Mouse (Mus musculus): ENCODE results near the gene Itk. TPM values are rescaled to one million over a fixed set of nuclear protein-coding genes. Genes with fewer than 3 reads are reported as not detected.

The Itk gene
- polyA plus RNA-seq, 1 experiment from 2014 or later = 0.22 TPM

GRCm38 (mm10) chr11:46396860-46397179, 7.5 kb upstream of the Itk start:
- H3K4me2 ChIP-seq (replicated peaks; ENCODE audit: low read depth, low read length) = no peak overlapping the region
- no peak overlapping the region for H3K4me3 ChIP-seq (ENCODE audit: low read depth, low read length)
- H3K9me3 ChIP-seq (ENCODE audit: control insufficient read depth, low read depth, low read length) = no peaks in the 10 kb centered on the region
- H3K9ac ChIP-seq (replicated peaks; ENCODE audit: low read depth, low read length) = no peak overlapping the region
- H3K4me1 ChIP-seq (ENCODE audit: control insufficient read depth, insufficient read depth, low read length) = no peaks in the 10 kb centered on the region
- no peak overlapping the region for H3K27ac ChIP-seq (ENCODE audit: low read length)
- no peak for ATAC-seq (ENCODE audit: insufficient number of reproducible peaks, insufficient read depth, low FRiP score, low read depth)
- no peaks in the 10 kb centered on the region for H3K27me3 ChIP-seq (ENCODE audit: control insufficient read depth, insufficient read depth, low read length)
- 75% methylated on average over 4 of the region's 4 CpGs for WGBS
- no peaks in the 10 kb centered on the region for H3K36me3 ChIP-seq (ENCODE audit: control insufficient read depth, insufficient read depth, low read length)

DNA sequence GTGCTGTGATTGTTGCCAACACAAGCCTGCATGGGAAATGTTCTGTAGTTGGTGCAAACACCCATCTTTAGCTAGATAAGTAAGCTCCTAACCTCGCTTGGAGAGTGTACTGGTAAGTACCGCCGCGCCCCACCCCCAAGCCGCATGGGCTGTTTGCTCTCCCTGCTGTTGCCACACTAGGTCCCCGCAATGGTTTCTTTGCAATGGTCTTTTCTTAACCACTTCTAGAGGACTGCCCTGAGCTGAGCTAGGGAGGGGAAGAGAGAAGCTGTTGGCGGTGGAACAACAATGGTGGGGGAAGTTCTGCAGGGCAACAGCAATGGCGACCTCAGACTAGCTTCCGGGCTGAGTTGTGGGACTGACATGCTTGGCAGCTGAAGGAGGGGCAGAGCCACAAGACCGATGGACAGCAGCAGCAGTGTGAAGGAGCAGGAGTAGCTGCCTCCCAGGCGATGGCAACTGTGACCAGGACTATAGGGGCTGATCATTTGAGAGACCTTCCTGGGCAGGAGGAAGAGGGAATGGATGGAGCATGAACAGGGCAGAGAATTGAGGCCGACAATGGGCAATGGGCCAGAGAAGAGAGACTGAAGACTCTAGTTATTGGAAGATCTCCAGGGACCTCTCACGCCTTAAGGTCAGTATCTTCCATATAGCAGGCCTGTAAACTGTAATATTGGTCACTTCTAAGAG, 7.0 kb upstream of the Itk start, which contains the start of gene Fam71b:
Gene Fam71b (plus strand): TSS at position 393 of the 693 bp plus-strand sequence.
- ATAC-seq (ENCODE audit: insufficient number of reproducible peaks, insufficient read depth, low FRiP score, low read depth) = no peak
- no peak within 1 kb of the TSS for H3K4me2 ChIP-seq (replicated peaks; ENCODE audit: low read depth, low read length)
- H3K4me1 ChIP-seq (ENCODE audit: control insufficient read depth, insufficient read depth, low read length) = no peaks in the 10 kb centered on the region
- no peak within 1 kb of the TSS for H3K4me3 ChIP-seq (ENCODE audit: low read depth, low read length)
- no peaks in the 10 kb centered on the region for H3K27me3 ChIP-seq (ENCODE audit: control insufficient read depth, insufficient read depth, low read length)
- 73% methylated on average over 13 of the region's 13 CpGs for WGBS
- H3K9me3 ChIP-seq (ENCODE audit: control insufficient read depth, low read depth, low read length) = no peaks in the 10 kb centered on the region
- no peaks in the 10 kb centered on the region for H3K36me3 ChIP-seq (ENCODE audit: control insufficient read depth, insufficient read depth, low read length)
- no peak within 1 kb of the TSS for H3K9ac ChIP-seq (replicated peaks; ENCODE audit: low read depth, low read length)
- no peak within 1 kb of the TSS for H3K27ac ChIP-seq (ENCODE audit: low read length)

DNA sequence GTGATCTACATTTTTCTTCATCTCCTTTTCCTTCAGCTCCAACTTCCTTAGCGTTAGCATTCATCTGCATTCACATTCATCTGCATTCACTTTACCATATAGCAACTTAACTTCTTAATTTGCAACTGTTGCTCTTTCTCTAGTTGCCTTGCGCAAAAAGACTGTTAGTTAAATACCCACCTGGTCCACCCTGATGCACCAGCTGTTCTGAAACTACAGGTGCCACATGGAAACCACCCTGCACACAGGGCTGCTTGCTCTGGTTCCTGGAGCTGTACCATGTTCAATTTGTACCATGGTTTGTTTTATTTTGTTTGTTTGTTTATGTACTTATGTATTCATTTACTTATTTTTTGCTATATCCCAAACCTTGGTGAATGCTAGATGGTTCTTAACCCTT, 6.4 kb upstream of the Itk start:
- no peaks in the 10 kb centered on the region for H3K4me1 ChIP-seq (ENCODE audit: control insufficient read depth, insufficient read depth, low read length)
- H3K9me3 ChIP-seq (ENCODE audit: control insufficient read depth, low read depth, low read length) = no peaks in the 10 kb centered on the region
- H3K9ac ChIP-seq (replicated peaks; ENCODE audit: low read depth, low read length) = no peak overlapping the region
- H3K4me2 ChIP-seq (replicated peaks; ENCODE audit: low read depth, low read length) = no peak overlapping the region
- no peaks in the 10 kb centered on the region for H3K36me3 ChIP-seq (ENCODE audit: control insufficient read depth, insufficient read depth, low read length)
- H3K4me3 ChIP-seq (ENCODE audit: low read depth, low read length) = no peak overlapping the region
- H3K27ac ChIP-seq (ENCODE audit: low read length) = no peak overlapping the region
- WGBS = 96% methylated on average over 2 of the region's 2 CpGs
- no peak for ATAC-seq (ENCODE audit: insufficient number of reproducible peaks, insufficient read depth, low FRiP score, low read depth)
- no peaks in the 10 kb centered on the region for H3K27me3 ChIP-seq (ENCODE audit: control insufficient read depth, insufficient read depth, low read length)

DNA sequence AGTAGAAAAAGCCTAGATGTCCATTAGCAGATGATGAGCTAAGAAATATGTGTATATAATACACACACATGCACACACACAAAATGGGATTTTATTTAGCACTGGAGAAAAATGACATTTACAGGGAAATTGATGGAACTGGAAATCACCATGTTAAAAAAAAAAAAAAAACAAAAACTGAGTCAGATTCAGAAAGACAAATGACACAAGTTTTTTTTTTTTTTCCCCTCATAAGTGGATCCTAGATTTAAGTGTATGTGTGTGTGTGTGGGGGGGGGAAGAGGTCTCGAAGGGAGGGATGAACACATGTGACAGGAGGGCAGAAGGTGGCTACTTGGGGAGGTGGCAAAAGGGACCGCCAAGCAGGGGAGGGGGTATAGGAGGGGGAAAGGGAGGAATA, 5.8 kb upstream of the Itk start:
- ATAC-seq (ENCODE audit: insufficient number of reproducible peaks, insufficient read depth, low FRiP score, low read depth) = no peak
- H3K27ac ChIP-seq (ENCODE audit: low read length) = no peak overlapping the region
- no peaks in the 10 kb centered on the region for H3K9me3 ChIP-seq (ENCODE audit: control insufficient read depth, low read depth, low read length)
- no peaks in the 10 kb centered on the region for H3K4me1 ChIP-seq (ENCODE audit: control insufficient read depth, insufficient read depth, low read length)
- 71% methylated on average over 2 of the region's 2 CpGs for WGBS
- H3K4me2 ChIP-seq (replicated peaks; ENCODE audit: low read depth, low read length) = no peak overlapping the region
- no peaks in the 10 kb centered on the region for H3K36me3 ChIP-seq (ENCODE audit: control insufficient read depth, insufficient read depth, low read length)
- H3K27me3 ChIP-seq (ENCODE audit: control insufficient read depth, insufficient read depth, low read length) = no peaks in the 10 kb centered on the region
- H3K9ac ChIP-seq (replicated peaks; ENCODE audit: low read depth, low read length) = no peak overlapping the region
- no peak overlapping the region for H3K4me3 ChIP-seq (ENCODE audit: low read depth, low read length)

DNA sequence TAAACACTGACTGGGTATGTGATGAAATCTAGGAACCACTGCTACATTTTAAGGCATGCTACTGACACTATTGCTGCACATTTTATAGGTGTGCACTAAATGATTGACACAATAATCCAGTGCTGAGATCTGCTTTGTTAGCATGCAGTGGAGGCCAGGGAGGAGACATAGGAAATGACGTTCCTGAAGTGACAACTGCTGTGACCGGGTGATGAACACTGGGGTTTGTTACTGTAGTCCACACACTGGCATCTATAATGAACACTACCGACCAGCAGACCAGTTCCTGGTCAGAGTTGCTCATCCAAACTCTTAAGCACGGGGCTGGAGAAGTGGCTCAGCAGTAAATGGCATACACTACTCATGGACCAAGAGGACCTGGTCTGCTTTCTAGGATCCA, 4.1 kb upstream of the Itk start:
- 81% methylated on average over 4 of the region's 4 CpGs for WGBS
- Histone ChIP-seq H3K36me3 (ENCODE audit: control insufficient read depth, insufficient read depth, low read length) (no peaks in the 10 kb centered on the region), H3K27ac (ENCODE audit: low read length) (no peak overlapping the region), H3K9me3 (ENCODE audit: control insufficient read depth, low read depth, low read length) (no peaks in the 10 kb centered on the region), H3K9ac (replicated peaks; ENCODE audit: low read depth, low read length) (no peak overlapping the region), H3K27me3 (ENCODE audit: control insufficient read depth, insufficient read depth, low read length) (no peaks in the 10 kb centered on the region), H3K4me1 (ENCODE audit: control insufficient read depth, insufficient read depth, low read length) (no peaks in the 10 kb centered on the region), H3K4me3 (ENCODE audit: low read depth, low read length) (no peak overlapping the region), H3K4me2 (replicated peaks; ENCODE audit: low read depth, low read length) (no peak overlapping the region)
- ATAC-seq (ENCODE audit: insufficient number of reproducible peaks, insufficient read depth, low FRiP score, low read depth) = no peak

DNA sequence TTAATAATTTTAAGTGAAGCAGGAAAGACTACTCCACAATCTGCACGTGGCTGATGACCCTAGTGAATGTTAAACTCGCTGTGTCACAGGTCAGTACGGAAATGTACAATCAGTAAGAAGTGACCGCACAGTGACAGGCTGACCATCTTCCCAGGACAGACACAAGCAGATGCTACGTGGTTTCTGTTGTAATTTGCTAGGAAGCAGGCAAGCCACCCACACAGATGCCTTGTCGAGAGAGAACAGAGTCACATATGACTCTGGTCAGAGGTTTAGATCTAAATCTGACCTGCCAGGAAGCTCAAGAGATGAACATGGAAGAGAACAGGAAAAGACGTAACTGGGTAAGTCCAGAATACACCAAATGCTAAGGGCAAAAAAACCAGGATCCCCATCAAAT, 3.6 kb upstream of the Itk start:
- H3K9ac ChIP-seq (replicated peaks; ENCODE audit: low read depth, low read length) = no peak overlapping the region
- no peaks in the 10 kb centered on the region for H3K27me3 ChIP-seq (ENCODE audit: control insufficient read depth, insufficient read depth, low read length)
- H3K27ac ChIP-seq (ENCODE audit: low read length) = no peak overlapping the region
- H3K4me1 ChIP-seq (ENCODE audit: control insufficient read depth, insufficient read depth, low read length) = no peaks in the 10 kb centered on the region
- no peak for ATAC-seq (ENCODE audit: insufficient number of reproducible peaks, insufficient read depth, low FRiP score, low read depth)
- H3K4me2 ChIP-seq (replicated peaks; ENCODE audit: low read depth, low read length) = no peak overlapping the region
- no peaks in the 10 kb centered on the region for H3K36me3 ChIP-seq (ENCODE audit: control insufficient read depth, insufficient read depth, low read length)
- no peaks in the 10 kb centered on the region for H3K9me3 ChIP-seq (ENCODE audit: control insufficient read depth, low read depth, low read length)
- 80% methylated on average over 7 of the region's 7 CpGs for WGBS
- H3K4me3 ChIP-seq (ENCODE audit: low read depth, low read length) = no peak overlapping the region

DNA sequence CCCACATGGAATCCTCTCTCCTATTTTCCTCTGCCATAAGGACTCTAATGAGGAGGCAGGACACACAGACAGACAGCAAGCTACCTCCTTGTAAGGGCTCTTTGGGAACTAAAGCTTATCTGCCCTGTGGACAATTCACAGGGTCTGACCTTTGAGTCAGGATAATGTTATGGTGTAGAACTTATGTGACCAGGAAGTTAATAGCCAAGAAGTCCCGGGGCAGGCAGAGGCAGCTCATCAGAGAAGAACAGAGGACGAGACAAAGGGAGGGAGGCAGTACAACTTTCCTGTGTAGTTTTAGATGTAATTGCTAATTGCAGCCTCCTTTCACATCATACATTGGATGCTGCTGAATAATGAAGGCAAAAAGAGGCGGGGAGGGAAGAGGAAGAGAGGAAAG, 1.3 kb upstream of the Itk start:
- Histone ChIP-seq H3K36me3 (ENCODE audit: control insufficient read depth, insufficient read depth, low read length) (no peaks in the 10 kb centered on the region), H3K4me3 (ENCODE audit: low read depth, low read length) (no peak overlapping the region), H3K4me2 (replicated peaks; ENCODE audit: low read depth, low read length) (no peak overlapping the region), H3K27me3 (ENCODE audit: control insufficient read depth, insufficient read depth, low read length) (no peaks in the 10 kb centered on the region), H3K9me3 (ENCODE audit: control insufficient read depth, low read depth, low read length) (no peaks in the 10 kb centered on the region), H3K9ac (replicated peaks; ENCODE audit: low read depth, low read length) (no peak overlapping the region), H3K4me1 (ENCODE audit: control insufficient read depth, insufficient read depth, low read length) (no peaks in the 10 kb centered on the region), H3K27ac (ENCODE audit: low read length) (no peak overlapping the region)
- no peak for ATAC-seq (ENCODE audit: insufficient number of reproducible peaks, insufficient read depth, low FRiP score, low read depth)
- 64% methylated on average over 3 of the region's 3 CpGs for WGBS

- no peak for ATAC-seq (ENCODE audit: insufficient number of reproducible peaks, insufficient read depth, low FRiP score, low read depth)
- WGBS = 80% methylated on average over 6 of the region's 6 CpGs
- H3K27me3 ChIP-seq (ENCODE audit: control insufficient read depth, insufficient read depth, low read length) = no peaks in the 10 kb centered on the region
Measured at GRCm38 (mm10) chr11:46388438-46388837, 877 bp downstream of the Itk start.

DNA sequence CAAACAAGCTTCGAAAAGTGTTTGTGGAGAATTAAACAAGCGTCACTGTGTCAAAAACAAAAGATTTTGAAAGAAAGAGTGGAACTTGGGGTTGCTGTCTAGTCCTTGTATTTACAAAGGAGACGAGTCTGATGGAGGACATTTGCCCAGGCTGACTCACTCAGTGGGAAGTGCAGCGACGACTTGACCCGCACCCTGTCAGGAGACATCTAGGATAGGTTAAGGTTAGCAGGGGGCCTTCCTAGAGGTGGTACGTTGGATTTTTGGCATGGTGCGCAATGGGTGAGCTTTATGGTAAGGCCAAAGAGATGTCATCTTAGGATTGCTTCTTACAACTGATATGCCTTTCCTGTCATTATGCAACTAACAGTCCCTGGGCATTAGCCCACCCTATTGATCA, 2.3 kb downstream of the Itk start:
- H3K4me1 ChIP-seq (ENCODE audit: control insufficient read depth, insufficient read depth, low read length) = no peaks in the 10 kb centered on the region
- no peaks in the 10 kb centered on the region for H3K9me3 ChIP-seq (ENCODE audit: control insufficient read depth, low read depth, low read length)
- H3K27me3 ChIP-seq (ENCODE audit: control insufficient read depth, insufficient read depth, low read length) = no peaks in the 10 kb centered on the region
- ATAC-seq (ENCODE audit: insufficient number of reproducible peaks, insufficient read depth, low FRiP score, low read depth) = no peak
- no peak overlapping the region for H3K4me3 ChIP-seq (ENCODE audit: low read depth, low read length)
- no peaks in the 10 kb centered on the region for H3K36me3 ChIP-seq (ENCODE audit: control insufficient read depth, insufficient read depth, low read length)
- H3K27ac ChIP-seq (ENCODE audit: low read length) = no peak overlapping the region
- no peak overlapping the region for H3K9ac ChIP-seq (replicated peaks; ENCODE audit: low read depth, low read length)
- H3K4me2 ChIP-seq (replicated peaks; ENCODE audit: low read depth, low read length) = no peak overlapping the region
- 86% methylated on average over 8 of the region's 8 CpGs for WGBS

More at GRCm38 (mm10) chr11:46388438-46388837, 877 bp downstream of the Itk start:
- H3K9ac ChIP-seq (replicated peaks; ENCODE audit: low read depth, low read length) = no peak overlapping the region
- no peak overlapping the region for H3K4me3 ChIP-seq (ENCODE audit: low read depth, low read length)
- H3K4me1 ChIP-seq (ENCODE audit: control insufficient read depth, insufficient read depth, low read length) = no peaks in the 10 kb centered on the region
- no peak overlapping the region for H3K4me2 ChIP-seq (replicated peaks; ENCODE audit: low read depth, low read length)
- no peaks in the 10 kb centered on the region for H3K9me3 ChIP-seq (ENCODE audit: control insufficient read depth, low read depth, low read length)
- H3K36me3 ChIP-seq (ENCODE audit: control insufficient read depth, insufficient read depth, low read length) = no peaks in the 10 kb centered on the region
- no peak overlapping the region for H3K27ac ChIP-seq (ENCODE audit: low read length)

Measured in stomach, embryonic 14.5 days (tissue).